Mouse (Mus musculus) kidney, adult 2 months (tissue): ENCODE data around the gene AC129217.1. TPM values are rescaled to one million over a fixed set of nuclear protein-coding genes. Genes with fewer than 3 reads are reported as not detected.

Source experiments
- DNase-seq: peaks from one replicate; pipeline ENCODE4 v3.0.0; 2021
- H3K27ac ChIP-seq: fragments of 200-500 bp; 2 replicates; pipeline ENCODE4 v1.5.1; 2012; ENCODE audit warnings: low read depth, low read length, control low read depth, inconsistent platforms; ENCODE audit not compliant: insufficient read depth
- H3K27me3 ChIP-seq: fragments of 200-500 bp; replicated peaks from 2 replicates; pipeline ENCODE4 v1.6.1; 2012; ENCODE audit warnings: mild to moderate bottlenecking, moderate library complexity, low read length, inconsistent platforms; ENCODE audit not compliant: control insufficient read depth, insufficient read depth
- H3K36me3 ChIP-seq: fragments of 200-500 bp; 2 replicates; pipeline ENCODE4 v1.6.1; 2012; ENCODE audit warnings: mild to moderate bottlenecking, moderate library complexity, low read length, inconsistent platforms; ENCODE audit not compliant: control insufficient read depth, insufficient read depth
- H3K4me1 ChIP-seq: fragments of 200-500 bp; 2 replicates; pipeline ENCODE4 v1.6.1; 2011; ENCODE audit warnings: low read length; ENCODE audit not compliant: control insufficient read depth, insufficient read depth
- H3K4me3 ChIP-seq: fragments of 200-500 bp; 2 replicates; pipeline ENCODE4 v1.5.1; 2011; ENCODE audit warnings: mild to moderate bottlenecking, low read depth, low read length, control low read depth; ENCODE audit not compliant: insufficient read depth
- CTCF ChIP-seq: fragments of 200-500 bp; conservative IDR thresholded peaks from 2 replicates; pipeline ENCODE4 v1.5.1; 2011; ENCODE audit warnings: low read depth, mild to moderate bottlenecking, control low read depth, low read length, moderate library complexity, mixed read lengths; ENCODE audit not compliant: insufficient read depth, insufficient read length
- POLR2A ChIP-seq: fragments of 200-500 bp; IDR thresholded peaks from one replicate; pipeline ENCODE4 v1.6.1; 2011; ENCODE audit warnings: low read depth, low read length, control low read depth
- WGBS: fragments of 180-500 bp; shearing (Covaris S2); methylation state at CpG from one replicate; pipeline ENCODE4 v1.1.7; 2018; 5-methylcytosine and 5-hydroxymethylcytosine counted together
- polyA plus RNA-seq: library from polyadenylated mRNA; depleted of rRNA; stranded (reverse); fragments of >200 nt; gene quantifications from 2 replicates; pipeline ENCODE4 v1.2.3, GENCODE M21; 2012; rRNA removed

The AC129217.1 gene
- polyA plus RNA-seq: 3.5 TPM in 1 of 2 replicates, not detected in the other

- WGBS: 86% methylated on average over 8 of the region's 8 CpGs
- Histone ChIP-seq H3K36me3 (peaks cover 50% of the 10 kb centered on the region), H3K4me3 (no peak within 1 kb of the TSS), H3K27me3 (no peaks in the 10 kb centered on the region), H3K27ac (no peak within 1 kb of the TSS), H3K4me1 (no peaks in the 10 kb centered on the region)
- peak; percentile 15 for DNase-seq
- TF ChIP-seq POLR2A (no peak), CTCF (no peak)
These were observed at the start of gene AC129217.1 for GRCm38 (mm10) chr19:8829660-8830059. Gene AC129217.1 (plus strand): TSS chr19:8829773.

GRCm38 (mm10) chr19:8786008-8786781, 43.4 kb upstream of the AC129217.1 start, which contains the start of gene Taf6l:
Gene Taf6l (minus strand): TSS chr19:8786417.
- Histone ChIP-seq H3K27me3 (no peaks in the 10 kb centered on the region), H3K4me1 (no peaks in the 10 kb centered on the region), H3K4me3 (peak within 1 kb of the TSS; percentile 58), H3K36me3 (no peaks in the 10 kb centered on the region), H3K27ac (peak within 1 kb of the TSS; percentile 46; the same call in 1 of the 2 replicates)
- peak; percentile 98 for DNase-seq
- TF ChIP-seq CTCF: no peak; the same call in 1 of the 2 replicates
- TF ChIP-seq POLR2A: no peak
- 1% methylated on average over 32 of the region's 32 CpGs for WGBS

GRCm38 (mm10) chr19:8788521-8788920, 41.1 kb upstream of the AC129217.1 start:
- Histone ChIP-seq H3K27me3 (no peaks in the 10 kb centered on the region), H3K27ac (no peak overlapping the region), H3K4me1 (no peaks in the 10 kb centered on the region), H3K36me3 (no peaks in the 10 kb centered on the region), H3K4me3 (no peak overlapping the region)
- WGBS: 49% methylated on average over 3 of the region's 3 CpGs
- no peak for TF ChIP-seq CTCF
- TF ChIP-seq POLR2A: no peak
- DNase-seq: no peak

- DNase-seq: no peak
These were observed 40.4 kb upstream of the AC129217.1 start for GRCm38 (mm10) chr19:8789171-8789570.

GRCm38 (mm10) chr19:8790171-8790570, 39.4 kb upstream of the AC129217.1 start:
- Histone ChIP-seq H3K27ac (no peak overlapping the region), H3K27me3 (no peaks in the 10 kb centered on the region), H3K4me1 (no peaks in the 10 kb centered on the region), H3K36me3 (no peaks in the 10 kb centered on the region), H3K4me3 (no peak overlapping the region)
- 75% methylated on average over 7 of the region's 7 CpGs for WGBS
- DNase-seq: no peak
- TF ChIP-seq CTCF (no peak), POLR2A (no peak)

More at GRCm38 (mm10) chr19:8789171-8789570, 40.4 kb upstream of the AC129217.1 start:
- TF ChIP-seq CTCF (no peak), POLR2A (no peak)
- Histone ChIP-seq H3K4me3 (no peak overlapping the region), H3K4me1 (no peaks in the 10 kb centered on the region), H3K27ac (no peak overlapping the region), H3K27me3 (no peaks in the 10 kb centered on the region), H3K36me3 (no peaks in the 10 kb centered on the region)
- WGBS: 49% methylated on average over 1 of the region's 1 CpGs

- Histone ChIP-seq H3K36me3 (no peaks in the 10 kb centered on the region), H3K27ac (peak within 1 kb of the TSS; percentile 37), H3K4me1 (no peaks in the 10 kb centered on the region; the same call in 1 of the 2 replicates), H3K4me3 (peak within 1 kb of the TSS; percentile 85), H3K27me3 (no peaks in the 10 kb centered on the region)
- WGBS: under 1% methylated on average over 25 of the region's 25 CpGs
- peak; percentile 96 for DNase-seq
- TF ChIP-seq POLR2A (peak; percentile 73), CTCF (no peak)
These were observed 31.2 kb upstream of the AC129217.1 start, which contains the start of gene Polr2g for GRCm38 (mm10) chr19:8798264-8798946. Gene Polr2g (minus strand): TSS chr19:8798577.

GRCm38 (mm10) chr19:8798947-8799315, 30.6 kb upstream of the AC129217.1 start:
- H3K27ac ChIP-seq: no peak overlapping the region; the same call in 1 of the 2 replicates

More at GRCm38 (mm10) chr19:8798947-8799315, 30.6 kb upstream of the AC129217.1 start:
- Histone ChIP-seq H3K4me1 (no peaks in the 10 kb centered on the region; the same call in 1 of the 2 replicates), H3K27me3 (no peaks in the 10 kb centered on the region), H3K36me3 (no peaks in the 10 kb centered on the region), H3K4me3 (no peak overlapping the region)
- no peak for DNase-seq
- TF ChIP-seq POLR2A: no peak
- no peak for TF ChIP-seq CTCF
